Mouse (Mus musculus): ENCODE measurements around the gene Gzmk. TPM values are rescaled to one million over a fixed set of nuclear protein-coding genes. Genes with fewer than 3 reads are reported as not detected.

The Gzmk gene
- polyA plus RNA-seq, 2 experiments: 0.25 TPM; not detected in 1

DNA sequence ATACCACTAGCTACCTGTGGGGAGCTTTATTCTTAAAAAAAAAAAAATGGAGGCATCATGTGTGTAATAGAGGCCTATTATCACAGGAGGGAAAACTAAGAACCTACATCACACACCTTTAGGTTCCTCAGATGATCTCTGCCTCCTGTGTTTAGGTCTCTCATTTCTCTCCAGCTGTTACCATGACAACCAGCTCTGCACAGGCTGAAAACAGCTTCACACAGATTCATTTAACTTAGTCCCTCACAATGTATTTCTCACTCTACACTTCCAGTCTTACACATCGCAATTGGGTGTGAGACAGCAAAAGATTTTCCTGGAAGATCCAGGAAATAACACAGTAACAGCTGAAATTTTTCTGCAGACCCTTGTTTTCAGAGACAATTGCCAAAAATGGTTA lies 95.7 kb downstream of the Gzmk start:
- H3K27me3 ChIP-seq (ENCODE audit: control insufficient read depth, insufficient read depth, low read length): no peaks in the 10 kb centered on the region
- no peak overlapping the region for H3K27ac ChIP-seq (replicated peaks; ENCODE audit: low read depth, low read length)
- no peak for DNase-seq (ENCODE audit: low spot score)
- H3K4me2 ChIP-seq (replicated peaks; ENCODE audit: low read depth, low read length, severe bottlenecking): no peak overlapping the region
- H3K4me3 ChIP-seq (replicated peaks; ENCODE audit: low read length): no peak overlapping the region
- H3K36me3 ChIP-seq (ENCODE audit: control insufficient read depth, insufficient read depth, low read length): no peaks in the 10 kb centered on the region
- H3K9ac ChIP-seq (ENCODE audit: low read depth, low read length, severe bottlenecking): no peak overlapping the region
- H3K4me1 ChIP-seq (ENCODE audit: control insufficient read depth, insufficient read depth, low read length): no peaks in the 10 kb centered on the region
- H3K9me3 ChIP-seq (ENCODE audit: control insufficient read depth, low read length): no peaks in the 10 kb centered on the region
- no peak for TF ChIP-seq POLR2A (IDR thresholded peaks at IDR 0.05; ENCODE audit: borderline replicate concordance, extremely low read depth, insufficient read depth, insufficient read length)
- 85% methylated on average over 1 of the region's 1 CpGs for WGBS
- ATAC-seq (ENCODE audit: low FRiP score, low read depth): no peak

Other genes starting within 250 kb of the Gzmk start
- gene Ccno, start 238.1 kb downstream of the Gzmk start, polyA plus RNA-seq (2012; rRNA removed): 0.60 and 0.80 TPM in 2 replicates
- gene Ccno, start 238.1 kb downstream of the Gzmk start, polyA plus RNA-seq (2014; fragmentation: Nextera tagmentation; extraction: Ambion mirVana): 0.22 and 0.29 TPM in 2 replicates
- not detected in 2 replicates for gene Mcidas, start 232.1 kb downstream of the Gzmk start, polyA plus RNA-seq (2012; rRNA removed)
- not detected in 2 replicates for gene Mcidas, start 232.1 kb downstream of the Gzmk start, polyA plus RNA-seq (2014; fragmentation: Nextera tagmentation; extraction: Ambion mirVana)
- 0.04 TPM in 1 of 2 replicates, not detected in the other for gene Cdc20b, start 190.8 kb downstream of the Gzmk start, polyA plus RNA-seq (2012; rRNA removed)
- not detected in 2 replicates for gene Cdc20b, start 190.8 kb downstream of the Gzmk start, polyA plus RNA-seq (2014; fragmentation: Nextera tagmentation; extraction: Ambion mirVana)
- gene Gpx8, start 179.5 kb downstream of the Gzmk start, polyA plus RNA-seq (2012; rRNA removed): 76.4 and 132 TPM in 2 replicates
- gene Gpx8, start 179.5 kb downstream of the Gzmk start, polyA plus RNA-seq (2014; fragmentation: Nextera tagmentation; extraction: Ambion mirVana): 218 and 220 TPM in 2 replicates
- gene Gzma, start 124.9 kb downstream of the Gzmk start, polyA plus RNA-seq (2012; rRNA removed): 0.16 TPM in 1 of 2 replicates, not detected in the other
- not detected in 2 replicates for gene Gzma, start 124.9 kb downstream of the Gzmk start, polyA plus RNA-seq (2014; fragmentation: Nextera tagmentation; extraction: Ambion mirVana)
- gene Esm1, start 16.2 kb downstream of the Gzmk start, polyA plus RNA-seq (2012; rRNA removed): 2.0 and 2.2 TPM in 2 replicates
- 2.2 and 2.3 TPM in 2 replicates for gene Esm1, start 16.2 kb downstream of the Gzmk start, polyA plus RNA-seq (2014; fragmentation: Nextera tagmentation; extraction: Ambion mirVana)
- 21.9 and 26.1 TPM in 2 replicates for gene BC067074, start 67.3 kb upstream of the Gzmk start, polyA plus RNA-seq (2012; rRNA removed)
- gene BC067074, start 67.3 kb upstream of the Gzmk start, polyA plus RNA-seq (2014; fragmentation: Nextera tagmentation; extraction: Ambion mirVana): 8.6 and 10.0 TPM in 2 replicates